Mouse (Mus musculus) embryonic facial prominence, embryonic 11.5 days (tissue): Measurements from ENCODE around the gene Pnpla3. TPM values are rescaled to one million over a fixed set of nuclear protein-coding genes. Genes with fewer than 3 reads are reported as not detected.

Experiments used
- ATAC-seq: fragments of 200-750 bp; cut with Nextera tagmentation; replicated peaks from 2 replicates; pipeline ENCODE4 v1.8.0; 2017; ENCODE audit warnings: low read depth; ENCODE audit not compliant: insufficient number of reproducible peaks, low FRiP score, low TSS enrichment
- DNase-seq: peaks from one replicate; pipeline ENCODE4 v3.0.0-alpha.2; 2015; ENCODE audit warnings: low spot score
- H3K27ac ChIP-seq: fragments of 300-500 bp; sonication (generic); replicated peaks from 2 replicates; pipeline ENCODE4 v1.5.1; 2014; ENCODE audit warnings: mild to moderate bottlenecking, low read depth, low read length, control low read depth
- H3K27me3 ChIP-seq: fragments of 300-500 bp; sonication (generic); 2 replicates; pipeline ENCODE4 v1.6.1; 2014; ENCODE audit warnings: mild to moderate bottlenecking, low read length, moderate library complexity, mixed read lengths; ENCODE audit not compliant: control insufficient read depth, insufficient read depth
- H3K36me3 ChIP-seq: fragments of 300-500 bp; sonication (generic); replicated peaks from 2 replicates; pipeline ENCODE4 v1.6.1; 2014; ENCODE audit warnings: low read depth, mild to moderate bottlenecking, low read length, moderate library complexity, mixed read lengths; ENCODE audit not compliant: control insufficient read depth, insufficient read depth
- H3K4me1 ChIP-seq: fragments of 300-500 bp; sonication (generic); 2 replicates; pipeline ENCODE4 v1.6.1; 2014; ENCODE audit warnings: low read length, mixed read lengths; ENCODE audit not compliant: control insufficient read depth, insufficient read depth
- H3K4me2 ChIP-seq: fragments of 300-500 bp; sonication (generic); 2 replicates; pipeline ENCODE4 v1.6.1; 2014; ENCODE audit warnings: low read depth, mild to moderate bottlenecking, control low read depth, low read length, moderate library complexity
- H3K4me3 ChIP-seq: fragments of 300-500 bp; sonication (generic); 2 replicates; pipeline ENCODE4 v1.5.1; 2014; ENCODE audit warnings: low read depth, low read length, control low read depth
- H3K9ac ChIP-seq: fragments of 300-500 bp; sonication (generic); replicated peaks from 2 replicates; pipeline ENCODE4 v1.6.1; 2014; ENCODE audit warnings: mild to moderate bottlenecking, control low read depth, low read length
- H3K9me3 ChIP-seq: fragments of 300-500 bp; sonication (generic); replicated peaks from 2 replicates; pipeline ENCODE4 v1.6.1; 2016; ENCODE audit warnings: mild to moderate bottlenecking, low read length, inconsistent platforms, mixed read lengths; ENCODE audit not compliant: control insufficient read depth
- WGBS: fragments of 180-500 bp; shearing (Covaris S2); extraction: QIAGEN DNeasy Blood & Tissue Kit; methylation state at CpG from one replicate; pipeline ENCODE4 v1.1.7; 2014; 5-methylcytosine and 5-hydroxymethylcytosine counted together
- polyA plus RNA-seq: library from polyadenylated mRNA; unstranded; fragments of >200 nt; fragmentation: Nextera tagmentation; extraction: Ambion mirVana; gene quantifications from 2 replicates; pipeline ENCODE4 v1.2.1, GENCODE M21; 2014

Pnpla3 gene
- polyA plus RNA-seq, 1 experiment from 2014 or later: 0.79 TPM

GRCm38 (mm10) chr15:84223423-84223822 lies 55.8 kb downstream of the Pnpla3 start:
- no peak for ATAC-seq
- Histone ChIP-seq H3K27ac (no peak overlapping the region), H3K9ac (no peak overlapping the region), H3K9me3 (no peaks in the 10 kb centered on the region), H3K36me3 (no peaks in the 10 kb centered on the region), H3K4me3 (no peak overlapping the region), H3K27me3 (no peaks in the 10 kb centered on the region), H3K4me2 (no peak overlapping the region), H3K4me1 (peaks cover 4% of the 10 kb centered on the region; the same call in 1 of the 2 replicates)
- WGBS: 27% methylated on average over 6 of the region's 6 CpGs
- DNase-seq: peak; percentile 49

GRCm38 (mm10) chr15:84224779-84225178 lies 57.1 kb downstream of the Pnpla3 start:
- Histone ChIP-seq H3K27ac (no peak overlapping the region), H3K36me3 (no peaks in the 10 kb centered on the region), H3K9me3 (no peaks in the 10 kb centered on the region), H3K4me1 (no peaks in the 10 kb centered on the region), H3K4me3 (no peak overlapping the region), H3K4me2 (no peak overlapping the region), H3K27me3 (no peaks in the 10 kb centered on the region), H3K9ac (no peak overlapping the region)
- WGBS: 37% methylated on average over 10 of the region's 10 CpGs
- ATAC-seq (no peak), DNase-seq (peak; percentile 64)

GRCm38 (mm10) chr15:84226918-84227317 lies 59.3 kb downstream of the Pnpla3 start:
- H3K36me3 ChIP-seq: no peaks in the 10 kb centered on the region
- H3K9me3 ChIP-seq: no peaks in the 10 kb centered on the region
- H3K27ac ChIP-seq: no peak overlapping the region
- H3K4me1 ChIP-seq: 0 out of 2 replicates have a peak, but pooled peaks cover 5% of the 10 kb centered on the region
- 67% methylated on average over 15 of the region's 15 CpGs for WGBS
- no peak for ATAC-seq
- no peak overlapping the region for H3K4me2 ChIP-seq
- H3K4me3 ChIP-seq: no peak overlapping the region
- no peak for DNase-seq
- no peak overlapping the region for H3K9ac ChIP-seq
- H3K27me3 ChIP-seq: no peaks in the 10 kb centered on the region

- ATAC-seq: no peak
- Histone ChIP-seq H3K27me3 (no peaks in the 10 kb centered on the region), H3K4me2 (peak overlapping the region; percentile 88; the same call in 1 of the 2 replicates), H3K4me1 (peaks cover 5% of the 10 kb centered on the region; the same call in 1 of the 2 replicates), H3K36me3 (no peaks in the 10 kb centered on the region), H3K9ac (peak overlapping the region; percentile 67; the same call in 1 of the 2 replicates), H3K4me3 (no peak overlapping the region), H3K9me3 (no peaks in the 10 kb centered on the region), H3K27ac (no peak overlapping the region)
- DNase-seq: no peak
- 16% methylated on average over 5 of the region's 5 CpGs for WGBS
These were observed 63.0 kb downstream of the Pnpla3 start for GRCm38 (mm10) chr15:84230661-84231060.

- Histone ChIP-seq H3K27me3 (no peaks in the 10 kb centered on the region), H3K4me1 (peaks cover 5% of the 10 kb centered on the region; the same call in 1 of the 2 replicates), H3K9ac (peak overlapping the region; percentile 67), H3K4me2 (peak overlapping the region; percentile 88), H3K36me3 (no peaks in the 10 kb centered on the region), H3K4me3 (peak overlapping the region; percentile 50), H3K27ac (no peak overlapping the region), H3K9me3 (no peaks in the 10 kb centered on the region)
- no peak for ATAC-seq
- 2% methylated on average over 16 of the region's 16 CpGs for WGBS
- peak; percentile 48 for DNase-seq
These were observed 63.6 kb downstream of the Pnpla3 start for GRCm38 (mm10) chr15:84231113-84231712.

- Histone ChIP-seq H3K27me3 (no peaks in the 10 kb centered on the region), H3K4me1 (peaks cover 5% of the 10 kb centered on the region; the same call in 1 of the 2 replicates), H3K27ac (no peak within 1 kb of the TSS), H3K4me3 (peak within 1 kb of the TSS; percentile 50), H3K36me3 (no peaks in the 10 kb centered on the region), H3K4me2 (peak within 1 kb of the TSS; percentile 88), H3K9me3 (no peaks in the 10 kb centered on the region), H3K9ac (peak within 1 kb of the TSS; percentile 67)
- ATAC-seq (peak; percentile 72), DNase-seq (peak; percentile 59)
- under 1% methylated on average over 50 of the region's 53 CpGs for WGBS
These were observed 64.3 kb downstream of the Pnpla3 start, which contains the start of gene Parvb for GRCm38 (mm10) chr15:84231721-84232561. Parvb (plus strand) TSS chr15:84232043.

GRCm38 (mm10) chr15:84232609-84233008 lies 65.0 kb downstream of the Pnpla3 start:
- peaks cover 5% of the 10 kb centered on the region; the same call in 1 of the 2 replicates for H3K4me1 ChIP-seq
- DNase-seq: no peak
- no peak overlapping the region for H3K27ac ChIP-seq
- 10% methylated on average over 8 of the region's 8 CpGs for WGBS
- H3K27me3 ChIP-seq: no peaks in the 10 kb centered on the region
- no peaks in the 10 kb centered on the region for H3K9me3 ChIP-seq
- ATAC-seq: no peak
- H3K4me3 ChIP-seq: peak overlapping the region; percentile 50
- H3K9ac ChIP-seq: peak overlapping the region; percentile 67; the same call in 1 of the 2 replicates
- H3K4me2 ChIP-seq: peak overlapping the region; percentile 88
- no peaks in the 10 kb centered on the region for H3K36me3 ChIP-seq
